Mouse (Mus musculus) right cerebral cortex, adult 18-20 months (tissue): ENCODE results near the gene Itk.
A peak's percentile ranks its signal among the peaks of the same experiment; 100 is the strongest.
"Not testable (repeated sequence)": the region's sequence is repeated elsewhere in the genome, so short reads cannot be mapped to it uniquely, and the experiment has no call there.

Source experiments
- DNase-seq: peaks from one replicate; pipeline ENCODE4 v3.0.0; 2022; ENCODE audit warnings: mixed read lengths

Itk gene

GRCm38 (mm10) chr11:46389336-46390117 is at the start of gene Itk:
Gene Itk, minus strand, starts transcription at chr11:46389515.
- no peak for DNase-seq

GRCm38 (mm10) chr11:46437459-46438000 is 48.2 kb upstream of the Itk start:
- no peak for DNase-seq

GRCm38 (mm10) chr11:46436760-46437458 is 47.6 kb upstream of the Itk start, which contains the start of gene Med7:
Gene Med7, plus strand, starts transcription at chr11:46436925.
- DNase-seq: peak; percentile 98

- DNase-seq: no peak
Measured at GRCm38 (mm10) chr11:46435363-46435762, 46.0 kb upstream of the Itk start.

GRCm38 (mm10) chr11:46431129-46431528 is 41.8 kb upstream of the Itk start:
- peak; percentile 91 for DNase-seq

- no peak for DNase-seq
Measured at GRCm38 (mm10) chr11:46430123-46430522, 40.8 kb upstream of the Itk start.

- not testable (repeated sequence) for DNase-seq
Measured at GRCm38 (mm10) chr11:46428131-46428530, 38.8 kb upstream of the Itk start.

GRCm38 (mm10) chr11:46421086-46421888 is 32.0 kb upstream of the Itk start:
- no peak for DNase-seq

GRCm38 (mm10) chr11:46418860-46419259 is 29.5 kb upstream of the Itk start:
- no peak for DNase-seq

GRCm38 (mm10) chr11:46418438-46418837 is 29.1 kb upstream of the Itk start:
- no peak for DNase-seq

GRCm38 (mm10) chr11:46410018-46410563 is 20.8 kb upstream of the Itk start:
- no peak for DNase-seq

GRCm38 (mm10) chr11:46406721-46407120 is 17.4 kb upstream of the Itk start:
- no peak for DNase-seq

- DNase-seq: no peak
Measured at GRCm38 (mm10) chr11:46404986-46405385, 15.7 kb upstream of the Itk start.

GRCm38 (mm10) chr11:46401555-46401954 is 12.2 kb upstream of the Itk start:
- DNase-seq: no peak

GRCm38 (mm10) chr11:46398933-46399383 is 9.6 kb upstream of the Itk start:
- no peak for DNase-seq

GRCm38 (mm10) chr11:46398473-46398872 is 9.2 kb upstream of the Itk start:
- no peak for DNase-seq

GRCm38 (mm10) chr11:46397900-46398299 is 8.6 kb upstream of the Itk start:
- DNase-seq: no peak

- peak; percentile 35 for DNase-seq
Measured at GRCm38 (mm10) chr11:46396860-46397179, 7.5 kb upstream of the Itk start.

- no peak for DNase-seq
Measured at GRCm38 (mm10) chr11:46396167-46396859, 7.0 kb upstream of the Itk start, which contains the start of gene Fam71b. Gene Fam71b, plus strand, starts transcription at chr11:46396559.

GRCm38 (mm10) chr11:46395698-46396097 is 6.4 kb upstream of the Itk start:
- no peak for DNase-seq

- no peak for DNase-seq
Measured at GRCm38 (mm10) chr11:46395088-46395487, 5.8 kb upstream of the Itk start.

GRCm38 (mm10) chr11:46393413-46393812 is 4.1 kb upstream of the Itk start:
- DNase-seq: no peak
